Mouse (Mus musculus) embryonic fibroblast, embryonic 13.5 days (primary cell): ENCODE measurements around the gene Gm13030.

Experiments
- CTCF ChIP-seq: IDR thresholded peaks from 2 replicates; pipeline ENCODE4 v1.5.1; 2011; ENCODE audit warnings: mild to moderate bottlenecking, control low read depth, low read length, moderate library complexity, borderline replicate concordance; ENCODE audit not compliant: insufficient read depth
- POLR2A ChIP-seq: IDR thresholded peaks from 2 replicates; pipeline ENCODE4 v1.6.1; 2011; ENCODE audit warnings: low read depth, mild to moderate bottlenecking, control low read depth, low read length, moderate library complexity

- no peak for TF ChIP-seq CTCF
- TF ChIP-seq POLR2A, result no peak
These were observed 4.0 kb upstream of the Gm13030 start, which contains the start of gene Pla2g2e for GRCm38 (mm10) chr4:138877731-138878130.
